Mouse (Mus musculus) heart, adult 2 months (tissue): ENCODE results near the gene Nrap.

Source experiments
- CTCF ChIP-seq: fragments of 200-600 bp; IDR thresholded peaks from 2 replicates; pipeline ENCODE4 v1.8.1; 2022; ENCODE audit warnings: antibody characterized with exemption, mild to moderate bottlenecking, moderate library complexity
- POLR2A ChIP-seq: fragments of 200-500 bp; IDR thresholded peaks from 2 replicates; pipeline ENCODE4 v1.6.1; 2011; ENCODE audit warnings: mild to moderate bottlenecking, low read depth, low read length, control low read depth; ENCODE audit not compliant: insufficient read depth

DNA sequence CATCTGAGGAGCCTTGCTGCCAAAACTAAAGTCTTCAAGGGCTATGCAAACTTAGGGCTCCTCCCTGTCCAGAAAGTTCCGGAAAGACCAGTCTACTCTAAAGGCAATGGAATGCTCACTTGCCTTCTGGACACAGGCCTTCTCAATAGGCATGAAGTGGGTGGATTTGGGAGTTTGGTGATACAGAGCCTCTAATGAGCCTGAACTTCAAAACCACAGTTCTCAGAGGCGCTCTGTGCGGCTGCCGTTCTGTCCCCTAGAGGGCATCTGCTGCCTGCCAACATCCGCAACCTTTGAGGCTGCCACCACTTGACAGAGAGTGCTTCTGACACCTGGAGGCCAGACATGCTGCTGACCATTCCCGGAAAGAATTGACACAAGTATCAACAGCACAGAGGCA, 40.5 kb downstream of the Nrap start:
- TF ChIP-seq CTCF: peak; percentile 62
- no peak for TF ChIP-seq POLR2A
